ENCODE assay signal across 8 mouse cellular contexts in genomic region chr13:63187145-63188143, GRCm38 (mm10).
DNase-seq lines count a peak whose midpoint lies in the region; ATAC-seq and TF ChIP-seq lines count a peak whose summit lies in the region.

No protein-coding gene starts in this region.

- no peak overlapping the region for H3K4me3 ChIP-seq in neural tube, embryonic 11.5 days (ENCODE audit: low read depth, low read length)
- H3K4me3 ChIP-seq in embryonic fibroblast, embryonic 13.5 days (ENCODE audit: insufficient read depth, low read length) = no peak overlapping the region
- no peak overlapping the region for H3K4me3 ChIP-seq in kidney, embryonic 14.5 days (ENCODE audit: low read length)
- H3K4me3 ChIP-seq in stomach, postnatal 0 days (ENCODE audit: low read depth, low read length) = no peak overlapping the region
- H3K4me3 ChIP-seq in cerebellum, adult 2 months (replicated peaks; ENCODE audit: insufficient read depth, low read depth, low read length) = no peak overlapping the region

- DNase-seq in neural tube, embryonic 11.5 days (ENCODE audit: low spot score) = no peak
- no peak for DNase-seq in neural tube, embryonic 10.5 days (ENCODE audit: extremely low spot score, low spot score)
- peak; percentile 35 for DNase-seq in stomach, postnatal 0 days (ENCODE audit: low spot score)
- DNase-seq in cerebellum, adult 2 months = no peak
- DNase-seq in spleen, postnatal 10 days (ENCODE audit: low spot score in 2 of 2) = no peak

- TF ChIP-seq CTCF in embryonic fibroblast, embryonic 13.5 days (IDR thresholded peaks at IDR 0.05; ENCODE audit: borderline replicate concordance, insufficient read depth, low read length) = no peak
- TF ChIP-seq CTCF in stomach, postnatal 0 days (IDR thresholded peaks at IDR 0.05; ENCODE audit: low read depth) = no peak
- no peak for TF ChIP-seq CTCF in cerebellum, adult 2 months (IDR thresholded peaks at IDR 0.05; ENCODE audit: borderline replicate concordance, insufficient read depth, low read depth, low read length)

- H3K9me3 ChIP-seq in neural tube, embryonic 11.5 days (ENCODE audit: control insufficient read depth, low read length) = no peaks in the 10 kb centered on the region
- H3K9me3 ChIP-seq in kidney, embryonic 14.5 days (ENCODE audit: control insufficient read depth, low read length) = no peaks in the 10 kb centered on the region
- no peaks in the 10 kb centered on the region for H3K9me3 ChIP-seq in stomach, postnatal 0 days (ENCODE audit: control insufficient read depth, low read length)

- 0 out of 2 replicates have a peak overlapping the region, but pooled peaks have one; percentile 20 for H3K27ac ChIP-seq in neural tube, embryonic 11.5 days (ENCODE audit: low read depth, low read length)
- H3K27ac ChIP-seq in embryonic fibroblast, embryonic 13.5 days (ENCODE audit: insufficient read depth, low read length) = peak overlapping the region; percentile 96
- peak overlapping the region; percentile 37; the same call in 1 of the 2 replicates for H3K27ac ChIP-seq in kidney, embryonic 14.5 days (ENCODE audit: low read depth, low read length)
- H3K27ac ChIP-seq in stomach, postnatal 0 days (replicated peaks) = peak overlapping the region; percentile 53
- no peak overlapping the region for H3K27ac ChIP-seq in cerebellum, adult 2 months (ENCODE audit: insufficient read depth, low read length)

- H3K27me3 ChIP-seq in neural tube, embryonic 11.5 days (ENCODE audit: control insufficient read depth, insufficient read depth, low read length) = no peaks in the 10 kb centered on the region
- H3K27me3 ChIP-seq in kidney, embryonic 14.5 days (ENCODE audit: control insufficient read depth, insufficient read depth, low read length) = no peaks in the 10 kb centered on the region
- no peaks in the 10 kb centered on the region for H3K27me3 ChIP-seq in stomach, postnatal 0 days (ENCODE audit: control insufficient read depth, insufficient read depth, low read length)
- H3K27me3 ChIP-seq in cerebellum, adult 2 months (ENCODE audit: control insufficient read depth, insufficient read depth, low read length) = no peaks in the 10 kb centered on the region

- no peak for ATAC-seq in neural tube, embryonic 11.5 days (ENCODE audit: insufficient read depth, low FRiP score, low TSS enrichment)
- ATAC-seq in kidney, embryonic 14.5 days (ENCODE audit: low FRiP score, low TSS enrichment) = peak; percentile 61; the same call in 1 of the 2 replicates
- peak; percentile 87 for ATAC-seq in stomach, postnatal 0 days (ENCODE audit: low FRiP score, low TSS enrichment)
- no peak for ATAC-seq in cerebellum, adult (ENCODE audit: insufficient number of reproducible peaks, low FRiP score, low TSS enrichment)

- 63% methylated on average over 13 of the region's 13 CpGs for WGBS in neural tube, embryonic 11.5 days
- 38% methylated on average over 13 of the region's 13 CpGs for WGBS in kidney, embryonic 14.5 days
- 35% methylated on average over 13 of the region's 13 CpGs for WGBS in stomach, postnatal 0 days
- 87% methylated on average over 13 of the region's 13 CpGs for WGBS in cerebellum, adult 2 months

- H3K4me2 ChIP-seq in neural tube, embryonic 11.5 days (ENCODE audit: low read depth) = no peak overlapping the region
- no peak overlapping the region for H3K4me2 ChIP-seq in kidney, embryonic 14.5 days (replicated peaks; ENCODE audit: low read depth, low read length)
- H3K4me2 ChIP-seq in stomach, postnatal 0 days (replicated peaks; ENCODE audit: low read depth) = no peak overlapping the region

- TF ChIP-seq POLR2A in embryonic fibroblast, embryonic 13.5 days (IDR thresholded peaks at IDR 0.05; ENCODE audit: low read depth, low read length) = no peak
- no peak for TF ChIP-seq POLR2A in cerebellum, adult 2 months (IDR thresholded peaks at IDR 0.05; ENCODE audit: borderline replicate concordance, insufficient read depth, low read length)

- no peaks in the 10 kb centered on the region for H3K4me1 ChIP-seq in neural tube, embryonic 11.5 days (ENCODE audit: control insufficient read depth, insufficient read depth, low read length)
- H3K4me1 ChIP-seq in embryonic fibroblast, embryonic 13.5 days (ENCODE audit: control insufficient read depth, insufficient read depth, low read length) = peaks cover 32% of the 10 kb centered on the region
- H3K4me1 ChIP-seq in kidney, embryonic 14.5 days (ENCODE audit: control insufficient read depth, insufficient read depth, low read length) = peaks cover 30% of the 10 kb centered on the region
- peaks cover 6% of the 10 kb centered on the region; the same call in 1 of the 2 replicates for H3K4me1 ChIP-seq in stomach, postnatal 0 days (replicated peaks; ENCODE audit: control insufficient read depth, insufficient read depth)
- peaks cover 3% of the 10 kb centered on the region; the same call in 1 of the 2 replicates for H3K4me1 ChIP-seq in cerebellum, adult 2 months (ENCODE audit: control insufficient read depth, insufficient read depth, low read length)

- H3K36me3 ChIP-seq in neural tube, embryonic 11.5 days (ENCODE audit: control insufficient read depth, insufficient read depth, low read length) = no peaks in the 10 kb centered on the region
- no peaks in the 10 kb centered on the region for H3K36me3 ChIP-seq in kidney, embryonic 14.5 days (ENCODE audit: control insufficient read depth, insufficient read depth, low read length)
- H3K36me3 ChIP-seq in stomach, postnatal 0 days (ENCODE audit: control insufficient read depth, insufficient read depth, low read length) = no peaks in the 10 kb centered on the region

- H3K9ac ChIP-seq in neural tube, embryonic 11.5 days (ENCODE audit: low read length) = no peak overlapping the region
- H3K9ac ChIP-seq in kidney, embryonic 14.5 days (ENCODE audit: low read depth, low read length) = no peak overlapping the region
- H3K9ac ChIP-seq in stomach, postnatal 0 days (ENCODE audit: low read length) = no peak overlapping the region

- TF ChIP-seq EP300 in stomach, postnatal 0 days (optimal IDR thresholded peaks at IDR 0.05) = peak; percentile 31

Comparison
In these comparisons a context has a peak if more than half of its experiments do, and no peak if none do; other contexts are left out.
1. ATAC-seq: peak in kidney, embryonic 14.5 days (single experiment) and stomach, postnatal 0 days (single experiment); none in neural tube, embryonic 11.5 days (single experiment) and cerebellum, adult (single experiment).